Mouse (Mus musculus) embryonic stem cell, embryonic (primary cell): ENCODE results near the gene Wnt9a.

ENCODE experiments used
- CTCF ChIA-PET, 4 experiments: fragments of 300-600 bp in 2 of 4; fragments of 350-600 bp in 2 of 4; sonication (Branson Sonifier 250); formaldehyde crosslinking; loops; one replicate each; lab custom pipeline; 2022; ENCODE audit warnings: inconsistent platforms in 2 of 4; lab: Charles Lee
- POLR2A ChIA-PET, 4 experiments: fragments of 300-600 bp in 2 of 4; fragments of 350-600 bp in 2 of 4; sonication (Branson Sonifier 250); formaldehyde crosslinking; loops; one replicate each; lab custom pipeline; 2022; ENCODE audit warnings: antibody characterized with exemption in 4 of 4, inconsistent platforms in 1 of 4; lab: Charles Lee

Wnt9a gene

GRCm38 (mm10) chr11:59290702-59291303 is 15.9 kb upstream of the Wnt9a start, which contains the start of gene Wnt3a:
TSS of gene Wnt3a (minus strand) at chr11:59290752.
- ChIA-PET POLR2A (interaction anchor here in 3 of 4 experiments (0.8 to 1.6 kb wide), 11 partner anchors 12 to 337 kb away, joined by 3 to 6 read pairs (median 3); partner anchors contain the start of genes Hist3h2a (in 1 of the 3), Trim17 (in 1 of the 3) and Wnt9a (in 1 of the 3)), CTCF (interaction anchor here (0.6 to 5.0 kb wide), 16 partner anchors 9 to 555 kb away, joined by 3 to 34 read pairs (median 4); no protein-coding TSS in a partner anchor)

- POLR2A ChIA-PET, result interaction anchor here in 2 of 4 experiments (0.7 to 1.5 kb wide), 4 partner anchors 28 to 178 kb away, joined by 3 to 4 read pairs (median 3); no protein-coding TSS in a partner anchor
- CTCF ChIA-PET, result interaction anchor here (0.6 to 5.0 kb wide), 25 partner anchors 9 to 427 kb away, joined by 3 to 34 read pairs (median 4); partner anchors contain the start of genes Wnt9a (in 1 of the 4), Zfp867 (in 1 of the 4) and Zkscan17 (in 1 of the 4)
Observed at GRCm38 (mm10) chr11:59293616-59294015, 13.1 kb upstream of the Wnt9a start.

GRCm38 (mm10) chr11:59297941-59298340 is 8.8 kb upstream of the Wnt9a start:
- POLR2A ChIA-PET, result interaction anchor here in 2 of 4 experiments (0.6 to 1.9 kb wide), 7 partner anchors 28 to 68 kb away, joined by 3 to 9 read pairs (median 5); no protein-coding TSS in a partner anchor
- CTCF ChIA-PET, result interaction anchor here (0.5 to 5.1 kb wide), 49 partner anchors 8 to 791 kb away, joined by 3 to 53 read pairs (median 4); partner anchors contain the start of genes Wnt9a (in 1 of the 4) and Zfp867 (in 1 of the 4)

- POLR2A ChIA-PET, result interaction anchor here in 3 of 4 experiments (0.6 to 2.1 kb wide), 11 partner anchors 35 to 206 kb away, joined by 3 to 8 read pairs (median 4); partner anchors contain the start of gene Zfp867 (in 1 of the 3)
- CTCF ChIA-PET, result interaction anchor here (0.5 to 5.1 kb wide), 36 partner anchors 9 to 707 kb away, joined by 3 to 44 read pairs (median 4); partner anchors contain the start of genes Zkscan17 (in 2 of the 4) and Wnt3a (in 1 of the 4)
Observed at GRCm38 (mm10) chr11:59300185-59300584, 6.5 kb upstream of the Wnt9a start.

- ChIA-PET POLR2A (interaction anchor here (0.6 to 1.2 kb wide), 6 partner anchors 12 to 182 kb away, joined by 3 to 8 read pairs (median 3); partner anchors contain the start of gene Zfp867 (in 1 of the 4)), CTCF (interaction anchor here (0.5 to 4.9 kb wide), 21 partner anchors 8 to 478 kb away, joined by 3 to 42 read pairs (median 4); partner anchors contain the start of genes Zkscan17 (in 3 of the 4) and Wnt3a (in 1 of the 4))
Observed at GRCm38 (mm10) chr11:59301053-59301452, 5.7 kb upstream of the Wnt9a start.

- POLR2A ChIA-PET, result interaction anchor here (0.5 to 5.3 kb wide), 18 partner anchors 10 to 869 kb away, joined by 3 to 33 read pairs (median 4); partner anchors contain the start of gene Zfp867 (in 1 of the 4)
- CTCF ChIA-PET, result interaction anchor here (0.6 to 2.2 kb wide), 87 partner anchors 8 to 1979 kb away, joined by 3 to 51 read pairs (median 4); partner anchors contain the start of genes Wnt3a (in 2 of the 4), Jmjd4 (in 1 of the 4) and Zfp867 (in 1 of the 4)
Observed at GRCm38 (mm10) chr11:59302700-59303569, 3.8 kb upstream of the Wnt9a start.

GRCm38 (mm10) chr11:59305008-59305820 is 1.5 kb upstream of the Wnt9a start:
- ChIA-PET POLR2A (interaction anchor here in 3 of 4 experiments (0.5 to 5.3 kb wide), 16 partner anchors 15 to 413 kb away, joined by 3 to 33 read pairs (median 3); partner anchors contain the start of genes Zfp867 (in 2 of the 3), Jmjd4 (in 1 of the 3), Prss38 (in 1 of the 3) and Wnt3a (in 1 of the 3)), CTCF (interaction anchor here (0.7 to 1.8 kb wide), 14 partner anchors 11 to 473 kb away, joined by 3 to 21 read pairs (median 4); partner anchors contain the start of gene Zkscan17 (in 1 of the 4))

- ChIA-PET CTCF (interaction anchor here in 3 of 4 experiments (0.7 to 1.8 kb wide), 16 partner anchors 8 to 473 kb away, joined by 3 to 21 read pairs (median 4); partner anchors contain the start of genes Zfp867 (in 1 of the 3) and Zkscan17 (in 1 of the 3)), POLR2A (interaction anchor here in 3 of 4 experiments (0.5 to 5.3 kb wide), 25 partner anchors 15 to 1100 kb away, joined by 3 to 33 read pairs (median 3); partner anchors contain the start of genes Zfp867 (in 2 of the 3), Iba57 (in 1 of the 3), Jmjd4 (in 1 of the 3) and Prss38 (in 1 of the 3))
Observed at GRCm38 (mm10) chr11:59305821-59306215, 910 bp upstream of the Wnt9a start.

GRCm38 (mm10) chr11:59307422-59308163 is 865 bp downstream of the Wnt9a start:
- POLR2A ChIA-PET, result interaction anchor here in 3 of 4 experiments (1.0 to 2.0 kb wide), 4 partner anchors 71 to 176 kb away, joined by 5 to 14 read pairs (median 8); partner anchors contain the start of gene Zfp867 (in 1 of the 3)

GRCm38 (mm10) chr11:59308164-59308542 is 1.4 kb downstream of the Wnt9a start:
- ChIA-PET CTCF (interaction anchor here in 3 of 4 experiments (0.6 to 3.3 kb wide), 9 partner anchors 10 to 177 kb away, joined by 3 to 22 read pairs (median 4); no protein-coding TSS in a partner anchor), POLR2A (interaction anchor here in 2 of 4 experiments (0.8 to 2.0 kb wide), 9 partner anchors 16 to 177 kb away, joined by 3 to 7 read pairs (median 4); partner anchors contain the start of genes Wnt3a (in 1 of the 2) and Zfp867 (in 1 of the 2))

More at GRCm38 (mm10) chr11:59307422-59308163, 865 bp downstream of the Wnt9a start:
- CTCF ChIA-PET, result interaction anchor here in 2 of 4 experiments (0.9 to 3.3 kb wide), 9 partner anchors 10 to 261 kb away, joined by 3 to 22 read pairs (median 4); no protein-coding TSS in a partner anchor

GRCm38 (mm10) chr11:59308625-59309024 is 1.9 kb downstream of the Wnt9a start:
- CTCF ChIA-PET, result interaction anchor here in 3 of 4 experiments (0.6 to 3.3 kb wide), 12 partner anchors 8 to 217 kb away, joined by 3 to 22 read pairs (median 4); no protein-coding TSS in a partner anchor
- POLR2A ChIA-PET, result interaction anchor here in 3 of 4 experiments (0.8 to 2.0 kb wide), 11 partner anchors 10 to 176 kb away, joined by 3 to 7 read pairs (median 4); partner anchors contain the start of genes Jmjd4 (in 1 of the 3), Wnt3a (in 1 of the 3) and Zfp867 (in 1 of the 3)

- CTCF ChIA-PET, result interaction anchor here in 3 of 4 experiments (0.5 to 3.3 kb wide), 11 partner anchors 9 to 216 kb away, joined by 3 to 22 read pairs (median 4); no protein-coding TSS in a partner anchor
Observed at GRCm38 (mm10) chr11:59309106-59309805, 2.5 kb downstream of the Wnt9a start.

GRCm38 (mm10) chr11:59309976-59310375 is 3.2 kb downstream of the Wnt9a start:
- ChIA-PET CTCF (interaction anchor here in 2 of 4 experiments (0.5 to 3.3 kb wide), 5 partner anchors 10 to 207 kb away, joined by 3 to 22 read pairs (median 4); no protein-coding TSS in a partner anchor), POLR2A (interaction anchor here in 2 of 4 experiments (1.2 to 2.0 kb wide), 4 partner anchors 9 to 168 kb away, joined by 3 to 7 read pairs (median 3); partner anchors contain the start of gene Zfp867 (in 1 of the 2))

More at GRCm38 (mm10) chr11:59309106-59309805, 2.5 kb downstream of the Wnt9a start:
- POLR2A ChIA-PET, result interaction anchor here in 3 of 4 experiments (0.9 to 2.0 kb wide), 12 partner anchors 9 to 176 kb away, joined by 3 to 7 read pairs (median 3); partner anchors contain the start of genes Jmjd4 (in 1 of the 3), Wnt3a (in 1 of the 3) and Zfp867 (in 1 of the 3)
